Mouse (Mus musculus) left cerebral cortex, adult 2 months (tissue): Measurements from ENCODE around the gene Cep112. TPM values are rescaled to one million over a fixed set of nuclear protein-coding genes. Genes with fewer than 3 reads are reported as not detected.

ENCODE experiments used
- DNase-seq, 2 experiments: peaks; one replicate each; pipeline ENCODE4 v3.0.0; 2021 to 2022; ENCODE audit warnings: low spot score in 2 of 2, mixed read lengths in 1 of 2; ENCODE audit errors: extremely low spot score in 1 of 2
- H3K27ac ChIP-seq: fragments of 200-600 bp; 2 replicates; pipeline ENCODE4 v1.8.1; 2022
- H3K4me3 ChIP-seq: fragments of 200-600 bp; 2 replicates; pipeline ENCODE4 v1.8.1; 2022
- CTCF ChIP-seq: fragments of 200-600 bp; IDR thresholded peaks from 2 replicates; pipeline ENCODE4 v1.8.1; 2022; ENCODE audit warnings: antibody characterized with exemption, mild to moderate bottlenecking, moderate library complexity
- intact Hi-C: fragments of 180-260 bp; cut with DNase I; formaldehyde crosslinking; loops from one replicate; pipeline ENCODE4 v1.15.1; 2025
- total RNA-seq, 2 experiments: library from RNA; stranded (reverse); gene quantifications; 2 replicates each; pipeline ENCODE4 v1.2.3; 2021

Cep112 gene
- total RNA-seq, 2 experiments from 2014 or later = 8.2 to 11.3 TPM

DNA sequence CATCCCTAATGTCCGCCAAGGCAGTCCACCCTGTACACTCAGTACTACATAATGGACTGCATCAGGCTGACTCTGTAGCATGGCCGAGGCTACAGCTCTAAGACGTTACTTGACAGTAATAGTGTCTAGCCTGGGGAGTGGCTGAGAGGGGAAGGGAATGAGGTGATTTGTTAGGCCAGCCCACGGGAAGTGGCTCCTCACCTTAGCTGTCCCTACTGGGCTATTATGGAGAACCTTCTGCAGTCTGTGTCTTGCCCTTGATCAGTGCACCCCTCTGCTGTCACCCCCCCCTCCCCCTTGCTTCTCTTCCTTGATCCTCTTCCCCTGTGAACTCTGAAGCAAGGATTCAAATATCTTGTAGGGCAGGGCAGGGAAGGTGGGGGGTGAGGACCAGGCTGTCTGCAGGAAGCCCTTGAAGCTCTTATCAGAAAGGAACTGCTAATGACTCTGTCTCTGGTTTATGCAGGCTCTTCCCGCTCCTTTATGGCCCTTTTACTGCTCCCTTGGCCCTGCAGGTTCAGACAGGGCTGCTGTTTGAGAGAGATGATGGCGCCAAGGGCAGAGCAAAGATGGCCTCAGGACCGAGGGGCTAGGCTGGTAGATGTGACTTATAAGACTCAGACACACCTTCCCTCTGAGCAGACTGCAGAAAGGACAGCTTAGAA lies 481.7 kb downstream of the Cep112 start:
- Histone ChIP-seq H3K4me3 (no peak overlapping the region), H3K27ac (no peak overlapping the region)
- TF ChIP-seq CTCF = no peak
- intact Hi-C loops = no loop called here
- no peak for DNase-seq

DNA sequence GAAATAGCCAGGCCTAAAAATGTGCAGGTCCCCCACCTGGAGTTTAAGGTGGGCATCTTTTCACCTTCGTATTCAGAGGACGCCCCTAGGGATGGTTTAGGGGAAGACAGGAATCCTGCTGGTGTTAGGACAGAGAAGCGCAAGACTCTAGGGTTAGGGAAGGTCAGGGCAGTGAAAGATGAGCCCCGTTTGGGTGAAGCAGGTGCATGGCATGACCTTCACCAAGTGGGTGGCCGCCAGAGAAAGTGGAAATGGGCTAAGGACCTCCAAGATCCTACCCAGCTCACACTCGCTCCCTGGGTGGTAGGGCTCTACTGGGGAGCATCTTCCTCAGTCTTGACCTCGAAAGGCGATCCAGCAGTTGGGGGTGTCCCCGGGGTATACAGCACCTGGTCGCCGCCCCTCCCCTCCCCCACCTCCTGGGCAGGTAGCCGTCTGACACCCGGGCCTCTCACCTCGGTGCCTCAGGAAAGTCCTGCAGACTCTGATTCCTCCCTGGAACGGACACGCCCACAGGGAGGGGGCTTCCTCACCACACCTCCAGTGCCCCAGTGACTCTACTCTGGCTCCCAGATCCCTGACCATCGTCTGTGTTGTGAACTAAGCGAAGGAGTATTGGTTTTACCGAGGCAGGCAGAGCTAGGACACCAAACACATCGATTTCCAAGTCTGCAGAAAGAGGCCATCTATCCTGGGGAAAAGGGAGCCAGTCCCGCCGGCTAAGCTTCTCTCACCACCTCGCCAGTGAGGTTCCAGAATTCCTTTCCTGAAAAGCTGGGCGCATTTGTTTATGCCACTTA lies 484.6 kb downstream of the Cep112 start:
- intact Hi-C loops = no loop called here
- no peak for DNase-seq
- TF ChIP-seq CTCF = no peak
- Histone ChIP-seq H3K4me3 (no peak overlapping the region), H3K27ac (no peak overlapping the region)

Other genes starting within 250 kb of the Cep112 start
- 1 to 10 TPM in 1 of 2 experiments, under 1 TPM in 1; 0.77 to 1.2 TPM for gene Apoh, start 81.8 kb upstream of the Cep112 start, total RNA-seq
- gene Prkca, start 81.3 kb upstream of the Cep112 start, total RNA-seq = 100 to 1,000 TPM; 186 to 189 TPM